Mouse (Mus musculus): ENCODE results near the gene Vps4b. TPM values are rescaled to one million over a fixed set of nuclear protein-coding genes. Genes with fewer than 3 reads are reported as not detected.
A peak's percentile ranks its signal among the peaks of the same experiment; 100 is the strongest.

Vps4b gene
- total and polyA plus RNA-seq, 2 experiments = 10.5 to 37.8 TPM

GRCm38 (mm10) chr1:106715111-106716083 is 81.1 kb downstream of the Vps4b start:
- WGBS = 87% methylated on average over 13 of the region's 13 CpGs
- no peak for TF ChIP-seq CTCF (IDR thresholded peaks at IDR 0.05; ENCODE audit: low read depth, low read length)
- no peak for TF ChIP-seq POLR2A (IDR thresholded peaks at IDR 0.05; ENCODE audit: extremely low read depth, insufficient read depth, low read length)

GRCm38 (mm10) chr1:106714530-106714981 is 82.0 kb downstream of the Vps4b start:
- DNase-seq (ENCODE audit: extremely low read depth, low read depth, low spot score) = no peak
- H3K4me3 ChIP-seq (ENCODE audit: insufficient read depth, low read depth, low read length) = peak overlapping the region; percentile 80
- H3K27me3 ChIP-seq (ENCODE audit: control insufficient read depth, insufficient read depth, low read length) = peaks cover 3% of the 10 kb centered on the region; the same call in 1 of the 2 replicates
- no peaks in the 10 kb centered on the region for H3K79me2 ChIP-seq (ENCODE audit: control insufficient read depth, insufficient read depth, low read length)
- 6% methylated on average over 21 of the region's 21 CpGs for WGBS
- H3K36me3 ChIP-seq (ENCODE audit: control insufficient read depth, insufficient read depth, low read length) = no peaks in the 10 kb centered on the region
- peak overlapping the region; percentile 93 for H3K9ac ChIP-seq (ENCODE audit: low read depth, low read length)
- no peaks in the 10 kb centered on the region; the same call in 1 of the 2 replicates for H3K4me1 ChIP-seq (ENCODE audit: control insufficient read depth, insufficient read depth, low read length)
- H3K27ac ChIP-seq (replicated peaks; ENCODE audit: insufficient read depth, low read depth, low read length) = no peak overlapping the region
- TF ChIP-seq CTCF (IDR thresholded peaks at IDR 0.05; ENCODE audit: low read depth, low read length) (no peak), POLR2A (IDR thresholded peaks at IDR 0.05; ENCODE audit: extremely low read depth, insufficient read depth, low read length) (no peak)

More at GRCm38 (mm10) chr1:106715111-106716083, 81.1 kb downstream of the Vps4b start:
- Histone ChIP-seq H3K36me3 (ENCODE audit: control insufficient read depth, insufficient read depth, low read length) (no peaks in the 10 kb centered on the region; the same call in 1 of the 2 replicates), H3K4me1 (ENCODE audit: control insufficient read depth, insufficient read depth, low read length) (no peaks in the 10 kb centered on the region; the same call in 1 of the 2 replicates), H3K9ac (ENCODE audit: low read depth, low read length) (no peak overlapping the region), H3K4me3 (ENCODE audit: insufficient read depth, low read depth, low read length) (no peak overlapping the region), H3K27ac (replicated peaks; ENCODE audit: insufficient read depth, low read depth, low read length) (no peak overlapping the region), H3K27me3 (ENCODE audit: control insufficient read depth, insufficient read depth, low read length) (peaks cover 3% of the 10 kb centered on the region; the same call in 1 of the 2 replicates), H3K79me2 (ENCODE audit: control insufficient read depth, insufficient read depth, low read length) (no peaks in the 10 kb centered on the region)
- no peak for DNase-seq (ENCODE audit: extremely low read depth, low read depth, low spot score)

Other genes with a start within 250 kb of the Vps4b start
- gene Bcl2, start 82.5 kb downstream of the Vps4b start, total RNA-seq (2014; rRNA removed) = 1.5 and 2.0 TPM in 2 replicates
- 0.26 and 0.35 TPM in 2 replicates for gene Bcl2, start 82.5 kb downstream of the Vps4b start, polyA plus RNA-seq (2012; rRNA removed)
- gene Kdsr, start 37.0 kb downstream of the Vps4b start, total RNA-seq (2014; rRNA removed) = 10.4 and 11.4 TPM in 2 replicates
- 10.3 and 10.5 TPM in 2 replicates for gene Kdsr, start 37.0 kb downstream of the Vps4b start, polyA plus RNA-seq (2012; rRNA removed)
- gene Serpinb5, start 64.4 kb upstream of the Vps4b start, total RNA-seq (2014; rRNA removed) = not detected in 2 replicates
- not detected in 2 replicates for gene Serpinb5, start 64.4 kb upstream of the Vps4b start, polyA plus RNA-seq (2012; rRNA removed)
- not detected in 2 replicates for gene Serpinb12, start 137.7 kb upstream of the Vps4b start, total RNA-seq (2014; rRNA removed)
- gene Serpinb12, start 137.7 kb upstream of the Vps4b start, polyA plus RNA-seq (2012; rRNA removed) = not detected in 2 replicates
- not detected in 2 replicates for gene Serpinb13, start 184.3 kb upstream of the Vps4b start, total RNA-seq (2014; rRNA removed)
- not detected in 2 replicates for gene Serpinb13, start 184.3 kb upstream of the Vps4b start, polyA plus RNA-seq (2012; rRNA removed)